Comparison of ENCODE assay signal across 8 mouse cellular contexts in the genomic region with DNA sequence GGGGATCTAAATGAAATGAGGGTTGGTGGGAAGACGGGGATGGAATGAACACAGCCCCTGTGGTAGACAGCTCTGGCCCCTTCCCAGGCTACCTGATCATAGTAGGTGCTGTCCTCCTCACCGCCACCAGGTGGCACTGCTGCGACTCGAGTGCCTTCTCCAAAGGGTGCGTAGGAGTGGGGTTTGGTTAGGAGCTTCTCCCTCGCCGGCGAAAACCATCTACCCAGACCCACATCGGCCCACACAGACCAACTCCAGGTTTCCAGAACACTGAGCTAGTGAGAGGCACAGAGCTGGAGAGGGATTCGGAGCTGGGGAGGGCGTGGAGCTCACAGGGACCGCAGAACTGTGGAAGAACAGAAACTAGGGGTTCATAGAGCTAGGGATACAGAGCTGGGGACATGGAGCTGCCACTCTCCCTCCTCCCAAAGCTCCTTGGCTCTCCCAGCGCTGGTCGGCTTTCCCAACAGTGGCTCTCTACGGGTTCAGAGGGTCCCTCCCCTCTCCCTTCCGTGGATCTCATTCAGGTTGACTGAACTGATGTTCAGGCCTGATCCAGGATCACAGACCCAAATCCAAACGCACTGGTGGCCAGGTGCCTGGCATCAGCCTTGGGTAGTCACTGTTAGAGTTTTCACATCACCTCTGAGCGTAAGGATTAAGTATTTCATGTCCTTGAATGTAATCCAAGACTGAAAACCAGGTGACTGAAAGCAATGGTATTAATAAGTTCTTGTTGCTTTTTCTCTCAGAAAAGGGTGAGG. TPM values are rescaled to one million over a fixed set of nuclear protein-coding genes. Genes with fewer than 3 reads are reported as not detected.
A peak's percentile ranks its signal among the peaks of the same experiment; 100 is the strongest.
DNase-seq lines count a peak whose midpoint lies in the region; ATAC-seq lines count a peak whose summit lies in the region.

No protein-coding gene starts in this region.

- H3K4me1 ChIP-seq in hindbrain, embryonic 13.5 days (replicated peaks), result peaks cover 10% of the 10 kb centered on the region; the same call in 1 of the 2 replicates

- WGBS in hindbrain, embryonic 13.5 days, result 14% methylated on average over 18 of the region's 18 CpGs

- no peak overlapping the region for H3K4me3 ChIP-seq in hindbrain, embryonic 13.5 days

- ATAC-seq in hindbrain, embryonic 13.5 days (ENCODE audit: low FRiP score), result peak; percentile 85

- H3K4me2 ChIP-seq in hindbrain, embryonic 13.5 days, result peak overlapping the region; percentile 45

- DNase-seq in ZHBTc4 (ENCODE audit: low read depth, low spot score), result peak; percentile 91
- DNase-seq in cerebellum, adult 9-11 months, result peak; percentile 67
- peak; percentile 65 to 76 for DNase-seq in frontal cortex, postnatal 10 days (ENCODE audit: low spot score in 2 of 2)
- DNase-seq in left cerebral cortex, adult 11 months (ENCODE audit: low spot score), result peak; percentile 74
- peak; percentile 86 for DNase-seq in lung, postnatal 36 days
- peak; percentile 84 to 85 for DNase-seq in right cerebral cortex, adult 2 months (ENCODE audit: low spot score in 2 of 2)
- peak; percentile 68 to 70 for DNase-seq in urinary bladder, postnatal 36 days (ENCODE audit: low spot score in 2 of 2)

- H3K27me3 ChIP-seq in hindbrain, embryonic 13.5 days, result peaks cover 21% of the 10 kb centered on the region

- H3K27ac ChIP-seq in hindbrain, embryonic 13.5 days, result no peak overlapping the region

- no peaks in the 10 kb centered on the region for H3K9me3 ChIP-seq in hindbrain, embryonic 13.5 days

- H3K9ac ChIP-seq in hindbrain, embryonic 13.5 days, result peak overlapping the region; percentile 63

- H3K36me3 ChIP-seq in hindbrain, embryonic 13.5 days, result peaks cover 38% of the 10 kb centered on the region

RNA-seq across cellular contexts. Expression of a gene that starts 18.2 kb away (rescaled TPM):
- 14.1 and 14.8 TPM in 2 replicates for polyA plus RNA-seq in hindbrain, embryonic 13.5 days (2015; fragmentation: Nextera tagmentation; extraction: Ambion mirVana)

RNA-seq across cellular contexts. Expression of a gene that starts 21.0 kb away (rescaled TPM):
- 0.08 and 0.28 TPM in 2 replicates for polyA plus RNA-seq in hindbrain, embryonic 13.5 days (2015; fragmentation: Nextera tagmentation; extraction: Ambion mirVana)

RNA-seq across cellular contexts. Expression of a gene that starts 33.6 kb away (rescaled TPM):
- polyA plus RNA-seq in hindbrain, embryonic 13.5 days (2015; fragmentation: Nextera tagmentation; extraction: Ambion mirVana), result 34.5 and 36.4 TPM in 2 replicates
